Mouse (Mus musculus) erythroblast, embryonic 14.5 days (primary cell): ENCODE measurements around the gene Nipal1.

Experiments
- GATA1 ChIP-seq: IDR thresholded peaks from 2 replicates; pipeline ENCODE4 v1.6.1; 2012; ENCODE audit warnings: low read length, inconsistent platforms, mixed read lengths
- TAL1 ChIP-seq: IDR thresholded peaks from 3 replicates; pipeline ENCODE4 v1.6.1; 2012; ENCODE audit warnings: low read length, inconsistent platforms, mixed read lengths

GRCm38 (mm10) chr5:72621022-72621421, 26.6 kb upstream of the Nipal1 start:
- TF ChIP-seq TAL1 (no peak), GATA1 (no peak)
